Mouse (Mus musculus): Measurements from ENCODE around the gene Cysrt1. TPM values are rescaled to one million over a fixed set of nuclear protein-coding genes. Genes with fewer than 3 reads are reported as not detected.

The Cysrt1 gene
- polyA plus RNA-seq, 1 experiment from 2014 or later: not detected

GRCm38 (mm10) chr2:25240723-25241437 is 1.4 kb downstream of the Cysrt1 start:
- Histone ChIP-seq H3K9ac (ENCODE audit: low read length) (peak overlapping the region; percentile 58), H3K4me3 (ENCODE audit: low read length) (peak overlapping the region; percentile 40), H3K4me1 (replicated peaks; ENCODE audit: control insufficient read depth, insufficient read depth, low read length) (peaks cover 8% of the 10 kb centered on the region), H3K4me2 (ENCODE audit: low read depth, low read length) (peak overlapping the region; percentile 96), H3K9me3 (ENCODE audit: control insufficient read depth, low read length) (no peaks in the 10 kb centered on the region), H3K27ac (ENCODE audit: low read length) (no peak overlapping the region), H3K27me3 (ENCODE audit: control insufficient read depth, insufficient read depth, low read depth, low read length) (peaks cover 19% of the 10 kb centered on the region), H3K36me3 (ENCODE audit: control insufficient read depth, insufficient read depth, low read length) (no peaks in the 10 kb centered on the region)
- WGBS: 2% methylated on average over 29 of the region's 29 CpGs
- peak; percentile 88 for ATAC-seq (ENCODE audit: low read depth)

GRCm38 (mm10) chr2:25240310-25240709 is 1.9 kb downstream of the Cysrt1 start:
- peaks cover 19% of the 10 kb centered on the region for H3K27me3 ChIP-seq (ENCODE audit: control insufficient read depth, insufficient read depth, low read depth, low read length)
- no peaks in the 10 kb centered on the region for H3K36me3 ChIP-seq (ENCODE audit: control insufficient read depth, insufficient read depth, low read length)
- ATAC-seq (ENCODE audit: low read depth): peak; percentile 3; the same call in 1 of the 2 replicates
- no peak overlapping the region for H3K27ac ChIP-seq (ENCODE audit: low read length)
- 41% methylated on average over 8 of the region's 8 CpGs for WGBS
- H3K9me3 ChIP-seq (ENCODE audit: control insufficient read depth, low read length): no peaks in the 10 kb centered on the region
- H3K9ac ChIP-seq (ENCODE audit: low read length): peak overlapping the region; percentile 58
- H3K4me2 ChIP-seq (ENCODE audit: low read depth, low read length): peak overlapping the region; percentile 96
- peaks cover 8% of the 10 kb centered on the region for H3K4me1 ChIP-seq (replicated peaks; ENCODE audit: control insufficient read depth, insufficient read depth, low read length)
- H3K4me3 ChIP-seq (ENCODE audit: low read length): peak overlapping the region; percentile 40

- H3K4me2 ChIP-seq (ENCODE audit: low read depth, low read length): no peak overlapping the region
- 79% methylated on average over 3 of the region's 3 CpGs for WGBS
- peaks cover 19% of the 10 kb centered on the region for H3K27me3 ChIP-seq (ENCODE audit: control insufficient read depth, insufficient read depth, low read depth, low read length)
- no peaks in the 10 kb centered on the region for H3K36me3 ChIP-seq (ENCODE audit: control insufficient read depth, insufficient read depth, low read length)
- H3K27ac ChIP-seq (ENCODE audit: low read length): no peak overlapping the region
- ATAC-seq (ENCODE audit: low read depth): no peak
- H3K9me3 ChIP-seq (ENCODE audit: control insufficient read depth, low read length): no peaks in the 10 kb centered on the region
- H3K4me1 ChIP-seq (replicated peaks; ENCODE audit: control insufficient read depth, insufficient read depth, low read length): peaks cover 8% of the 10 kb centered on the region
- no peak overlapping the region for H3K4me3 ChIP-seq (ENCODE audit: low read length)
- no peak overlapping the region for H3K9ac ChIP-seq (ENCODE audit: low read length)
Measured at GRCm38 (mm10) chr2:25239766-25240165, 2.5 kb downstream of the Cysrt1 start.

- no peaks in the 10 kb centered on the region for H3K9me3 ChIP-seq (ENCODE audit: control insufficient read depth, low read length)
- no peak overlapping the region for H3K9ac ChIP-seq (ENCODE audit: low read length)
- peaks cover 16% of the 10 kb centered on the region for H3K27me3 ChIP-seq (ENCODE audit: control insufficient read depth, insufficient read depth, low read depth, low read length)
- H3K4me2 ChIP-seq (ENCODE audit: low read depth, low read length): no peak overlapping the region
- no peak for ATAC-seq (ENCODE audit: low read depth)
- no peak overlapping the region for H3K4me3 ChIP-seq (ENCODE audit: low read length)
- H3K27ac ChIP-seq (ENCODE audit: low read length): no peak overlapping the region
- H3K36me3 ChIP-seq (ENCODE audit: control insufficient read depth, insufficient read depth, low read length): no peaks in the 10 kb centered on the region
- peaks cover 8% of the 10 kb centered on the region for H3K4me1 ChIP-seq (replicated peaks; ENCODE audit: control insufficient read depth, insufficient read depth, low read length)
Measured at GRCm38 (mm10) chr2:25238106-25238505, 4.1 kb downstream of the Cysrt1 start.

- Histone ChIP-seq H3K4me3 (ENCODE audit: low read length) (no peak overlapping the region), H3K4me2 (ENCODE audit: low read depth, low read length) (no peak overlapping the region), H3K4me1 (replicated peaks; ENCODE audit: control insufficient read depth, insufficient read depth, low read length) (peaks cover 8% of the 10 kb centered on the region), H3K27me3 (ENCODE audit: control insufficient read depth, insufficient read depth, low read depth, low read length) (peaks cover 10% of the 10 kb centered on the region), H3K27ac (ENCODE audit: low read length) (no peak overlapping the region), H3K9me3 (ENCODE audit: control insufficient read depth, low read length) (no peaks in the 10 kb centered on the region), H3K9ac (ENCODE audit: low read length) (no peak overlapping the region), H3K36me3 (ENCODE audit: control insufficient read depth, insufficient read depth, low read length) (no peaks in the 10 kb centered on the region)
- WGBS: 43% methylated on average over 4 of the region's 4 CpGs
- ATAC-seq (ENCODE audit: low read depth): no peak
Measured at GRCm38 (mm10) chr2:25237522-25237921, 4.7 kb downstream of the Cysrt1 start.

- peaks cover 8% of the 10 kb centered on the region for H3K4me1 ChIP-seq (replicated peaks; ENCODE audit: control insufficient read depth, insufficient read depth, low read length)
- no peaks in the 10 kb centered on the region for H3K36me3 ChIP-seq (ENCODE audit: control insufficient read depth, insufficient read depth, low read length)
- no peak for ATAC-seq (ENCODE audit: low read depth)
- H3K9ac ChIP-seq (ENCODE audit: low read length): no peak within 1 kb of the TSS
- no peak within 1 kb of the TSS for H3K4me3 ChIP-seq (ENCODE audit: low read length)
- H3K27ac ChIP-seq (ENCODE audit: low read length): no peak within 1 kb of the TSS
- peaks cover 1% of the 10 kb centered on the region for H3K27me3 ChIP-seq (ENCODE audit: control insufficient read depth, insufficient read depth, low read depth, low read length)
- no peaks in the 10 kb centered on the region for H3K9me3 ChIP-seq (ENCODE audit: control insufficient read depth, low read length)
- 24% methylated on average over 8 of the region's 8 CpGs for WGBS
- no peak within 1 kb of the TSS for H3K4me2 ChIP-seq (ENCODE audit: low read depth, low read length)
Measured at GRCm38 (mm10) chr2:25236614-25237013, 5.6 kb downstream of the Cysrt1 start, which contains the start of gene Rnf224. Gene Rnf224 (minus strand): TSS chr2:25236787.

GRCm38 (mm10) chr2:25234551-25235220 is 7.6 kb downstream of the Cysrt1 start:
- ATAC-seq (ENCODE audit: low read depth): no peak
- no peak overlapping the region for H3K4me2 ChIP-seq (ENCODE audit: low read depth, low read length)
- no peaks in the 10 kb centered on the region for H3K9me3 ChIP-seq (ENCODE audit: control insufficient read depth, low read length)
- H3K9ac ChIP-seq (ENCODE audit: low read length): no peak overlapping the region
- 45% methylated on average over 5 of the region's 5 CpGs for WGBS
- no peak overlapping the region for H3K27ac ChIP-seq (ENCODE audit: low read length)
- H3K27me3 ChIP-seq (ENCODE audit: control insufficient read depth, insufficient read depth, low read depth, low read length): no peaks in the 10 kb centered on the region
- no peaks in the 10 kb centered on the region for H3K36me3 ChIP-seq (ENCODE audit: control insufficient read depth, insufficient read depth, low read length)
- no peak overlapping the region for H3K4me3 ChIP-seq (ENCODE audit: low read length)
- H3K4me1 ChIP-seq (replicated peaks; ENCODE audit: control insufficient read depth, insufficient read depth, low read length): no peaks in the 10 kb centered on the region

GRCm38 (mm10) chr2:25234050-25234449 is 8.2 kb downstream of the Cysrt1 start, which contains the start of gene Slc34a3:
Gene Slc34a3 (minus strand): TSS chr2:25234364.
- H3K4me2 ChIP-seq (ENCODE audit: low read depth, low read length): no peak within 1 kb of the TSS
- H3K27me3 ChIP-seq (ENCODE audit: control insufficient read depth, insufficient read depth, low read depth, low read length): no peaks in the 10 kb centered on the region
- no peak for ATAC-seq (ENCODE audit: low read depth)
- WGBS: 61% methylated on average over 3 of the region's 3 CpGs
- no peaks in the 10 kb centered on the region; the same call in 1 of the 2 replicates for H3K4me1 ChIP-seq (replicated peaks; ENCODE audit: control insufficient read depth, insufficient read depth, low read length)
- H3K9me3 ChIP-seq (ENCODE audit: control insufficient read depth, low read length): no peaks in the 10 kb centered on the region
- no peak within 1 kb of the TSS for H3K4me3 ChIP-seq (ENCODE audit: low read length)
- H3K9ac ChIP-seq (ENCODE audit: low read length): no peak within 1 kb of the TSS
- no peaks in the 10 kb centered on the region for H3K36me3 ChIP-seq (ENCODE audit: control insufficient read depth, insufficient read depth, low read length)
- H3K27ac ChIP-seq (ENCODE audit: low read length): no peak within 1 kb of the TSS

- H3K4me1 ChIP-seq (replicated peaks; ENCODE audit: control insufficient read depth, insufficient read depth, low read length): peaks cover 5% of the 10 kb centered on the region; the same call in 1 of the 2 replicates
- no peaks in the 10 kb centered on the region for H3K9me3 ChIP-seq (ENCODE audit: control insufficient read depth, low read length)
- ATAC-seq (ENCODE audit: low read depth): no peak
- 59% methylated on average over 4 of the region's 4 CpGs for WGBS
- H3K27me3 ChIP-seq (ENCODE audit: control insufficient read depth, insufficient read depth, low read depth, low read length): no peaks in the 10 kb centered on the region
- H3K36me3 ChIP-seq (ENCODE audit: control insufficient read depth, insufficient read depth, low read length): no peaks in the 10 kb centered on the region
- H3K9ac ChIP-seq (ENCODE audit: low read length): no peak overlapping the region
- H3K4me3 ChIP-seq (ENCODE audit: low read length): no peak overlapping the region
- no peak overlapping the region for H3K4me2 ChIP-seq (ENCODE audit: low read depth, low read length)
- no peak overlapping the region for H3K27ac ChIP-seq (ENCODE audit: low read length)
Measured at GRCm38 (mm10) chr2:25233421-25233820, 8.8 kb downstream of the Cysrt1 start.
